Mouse (Mus musculus) liver, postnatal 0 days (tissue): Measurements from ENCODE around the gene Amh. TPM values are rescaled to one million over a fixed set of nuclear protein-coding genes. Genes with fewer than 3 reads are reported as not detected.
"Not testable (repeated sequence)": the region's sequence is repeated elsewhere in the genome, so short reads cannot be mapped to it uniquely, and the experiment has no call there.

Experiments used
- ATAC-seq: fragments of 200-750 bp; cut with Nextera tagmentation; 2 replicates; pipeline ENCODE4 v1.8.0; 2017; ENCODE audit warnings: mild to moderate bottlenecking, moderate library complexity
- DNase-seq: peaks from one replicate; pipeline ENCODE4 v3.0.0-alpha.2; 2016
- H3K27ac ChIP-seq: fragments of 300-500 bp; sonication (generic); 2 replicates; pipeline ENCODE4 v1.5.1; 2014; ENCODE audit warnings: antibody characterized with exemption, moderate library complexity, mild to moderate bottlenecking, low read depth
- H3K27me3 ChIP-seq: fragments of 300-500 bp; sonication (generic); 2 replicates; pipeline ENCODE4 v1.6.1; 2014; ENCODE audit warnings: low read length, control low read depth, mixed read lengths; ENCODE audit not compliant: insufficient read depth
- H3K36me3 ChIP-seq: fragments of 300-500 bp; sonication (generic); replicated peaks from 2 replicates; pipeline ENCODE4 v1.6.1; 2014; ENCODE audit warnings: mild to moderate bottlenecking, control low read depth, low read length, moderate library complexity, mixed read lengths; ENCODE audit not compliant: insufficient read depth
- H3K4me1 ChIP-seq: fragments of 300-500 bp; sonication (generic); 2 replicates; pipeline ENCODE4 v1.6.1; 2014; ENCODE audit warnings: antibody characterized with exemption, mild to moderate bottlenecking, control low read depth; ENCODE audit not compliant: insufficient read depth
- H3K4me2 ChIP-seq: fragments of 300-500 bp; sonication (generic); 2 replicates; pipeline ENCODE4 v1.6.1; 2014; ENCODE audit warnings: low read depth, mild to moderate bottlenecking, low read length, moderate library complexity, mixed read lengths
- H3K4me3 ChIP-seq: fragments of 300-500 bp; sonication (generic); 2 replicates; pipeline ENCODE4 v1.5.1; 2014; ENCODE audit warnings: low read depth, low read length
- H3K9ac ChIP-seq: fragments of 300-500 bp; sonication (generic); replicated peaks from 2 replicates; pipeline ENCODE4 v1.6.1; 2014; ENCODE audit warnings: mild to moderate bottlenecking, moderate library complexity
- H3K9me3 ChIP-seq: fragments of 300-500 bp; sonication (generic); 2 replicates; pipeline ENCODE4 v1.6.1; 2016; ENCODE audit warnings: mild to moderate bottlenecking, control low read depth, low read length, mixed read lengths
- CTCF ChIP-seq: sonication (generic); IDR thresholded peaks from 2 replicates; pipeline ENCODE4 v1.5.1; 2016; ENCODE audit warnings: antibody characterized with exemption, low read depth
- EP300 ChIP-seq: IDR thresholded peaks from 2 replicates; pipeline ENCODE4 v1.6.1; 2016; ENCODE audit warnings: antibody characterized with exemption, low read depth, mild to moderate bottlenecking
- WGBS: fragments of 180-500 bp; shearing (Covaris S2); extraction: QIAGEN DNeasy Blood & Tissue Kit; methylation state at CpG from one replicate; pipeline ENCODE4 v1.1.7; 2014; ENCODE audit not compliant: insufficient replicate concordance; 5-methylcytosine and 5-hydroxymethylcytosine counted together
- polyA plus RNA-seq: library from polyadenylated mRNA; unstranded; fragments of >200 nt; fragmentation: Nextera tagmentation; extraction: Ambion mirVana; gene quantifications from 2 replicates; pipeline ENCODE4 v1.2.1, GENCODE M21; 2015

The Amh gene
- polyA plus RNA-seq, 1 experiment from 2014 or later, result 0.06 TPM

DNA sequence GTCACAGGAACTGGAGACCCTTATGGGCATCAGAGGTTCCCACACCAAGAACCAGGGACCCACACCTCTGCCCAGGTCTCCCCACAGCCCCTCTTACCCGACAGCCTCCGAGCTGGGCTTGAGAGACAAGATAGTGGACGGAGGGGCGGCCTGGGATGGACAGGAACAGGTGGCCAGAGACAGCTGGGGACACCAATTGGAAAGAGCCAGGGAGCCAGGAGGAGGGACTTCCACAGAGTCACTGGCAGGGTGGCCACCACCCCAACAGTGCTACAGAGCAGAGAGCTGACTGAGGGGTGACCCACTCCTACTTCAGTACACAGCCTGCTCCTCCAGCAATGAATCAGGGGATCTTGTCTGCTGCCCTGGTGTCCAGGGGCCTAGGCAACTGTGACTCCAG, 8.3 kb downstream of the Amh start, which contains the start of gene Jsrp1:
Jsrp1 (minus strand) TSS at position 133 of the 400 bp plus-strand sequence.
- Histone ChIP-seq H3K4me3 (no peak within 1 kb of the TSS), H3K27me3 (peaks cover 21% of the 10 kb centered on the region), H3K36me3 (no peaks in the 10 kb centered on the region), H3K9ac (no peak within 1 kb of the TSS), H3K4me1 (peaks cover 9% of the 10 kb centered on the region), H3K27ac (no peak within 1 kb of the TSS), H3K4me2 (no peak within 1 kb of the TSS), H3K9me3 (no peaks in the 10 kb centered on the region)
- TF ChIP-seq EP300 (no peak), CTCF (no peak)
- ATAC-seq (no peak), DNase-seq (no peak)
- 62% methylated on average over 4 of the region's 4 CpGs for WGBS

DNA sequence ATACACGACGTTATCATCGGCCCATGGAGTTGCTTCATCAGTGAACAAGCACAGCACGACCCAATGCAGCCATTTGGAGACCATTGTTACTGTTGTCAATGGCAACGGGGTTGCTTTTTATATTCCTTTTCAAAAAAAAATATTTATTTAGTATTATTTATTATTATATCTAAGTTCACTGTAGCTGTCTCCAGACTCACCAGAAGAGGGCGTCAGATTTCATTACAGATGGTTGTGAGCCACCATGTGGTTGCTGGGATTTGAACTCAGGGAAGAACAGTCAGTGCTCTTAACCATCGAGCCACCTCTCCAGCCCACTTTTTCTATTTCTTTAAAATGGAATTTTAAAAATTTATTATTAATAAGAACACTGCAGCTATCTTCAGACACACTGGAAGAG, 9.8 kb downstream of the Amh start:
- Histone ChIP-seq H3K36me3 (no peaks in the 10 kb centered on the region), H3K27ac (no peak overlapping the region), H3K4me1 (peaks cover 12% of the 10 kb centered on the region), H3K9ac (no peak overlapping the region), H3K4me3 (no peak overlapping the region), H3K9me3 (no peaks in the 10 kb centered on the region), H3K4me2 (no peak overlapping the region), H3K27me3 (peaks cover 8% of the 10 kb centered on the region)
- DNase-seq (no peak), ATAC-seq (no peak)
- 53% methylated on average over 7 of the region's 7 CpGs for WGBS
- peak; percentile 36 for TF ChIP-seq CTCF
- no peak for TF ChIP-seq EP300

DNA sequence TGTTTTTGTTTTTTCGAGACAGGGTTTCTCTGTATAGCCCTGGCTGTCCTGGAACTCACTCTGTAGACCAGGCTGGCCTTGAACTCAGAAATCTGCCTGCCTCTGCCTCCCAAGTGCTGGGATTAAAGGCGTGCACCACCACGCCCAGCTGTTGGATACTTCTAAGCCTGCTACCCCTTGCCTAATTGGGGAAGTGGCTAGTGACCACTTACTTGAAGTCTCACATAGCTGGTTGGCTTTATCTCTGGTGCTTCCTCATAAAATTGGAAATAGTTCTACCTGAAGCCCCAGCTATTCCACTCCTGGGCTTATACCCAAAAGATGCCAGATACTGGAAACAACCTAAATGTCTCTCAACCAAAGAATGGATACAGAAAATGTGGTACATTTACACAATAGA, 11.3 kb downstream of the Amh start:
- not testable (repeated sequence) for DNase-seq, H3K4me2 ChIP-seq, H3K9me3 ChIP-seq, H3K36me3 ChIP-seq, ATAC-seq, H3K9ac ChIP-seq, H3K27me3 ChIP-seq, H3K4me3 ChIP-seq, H3K27ac ChIP-seq
- WGBS, result 59% methylated on average over 3 of the region's 3 CpGs
- H3K4me1 ChIP-seq, result peaks cover 17% of the 10 kb centered on the region

DNA sequence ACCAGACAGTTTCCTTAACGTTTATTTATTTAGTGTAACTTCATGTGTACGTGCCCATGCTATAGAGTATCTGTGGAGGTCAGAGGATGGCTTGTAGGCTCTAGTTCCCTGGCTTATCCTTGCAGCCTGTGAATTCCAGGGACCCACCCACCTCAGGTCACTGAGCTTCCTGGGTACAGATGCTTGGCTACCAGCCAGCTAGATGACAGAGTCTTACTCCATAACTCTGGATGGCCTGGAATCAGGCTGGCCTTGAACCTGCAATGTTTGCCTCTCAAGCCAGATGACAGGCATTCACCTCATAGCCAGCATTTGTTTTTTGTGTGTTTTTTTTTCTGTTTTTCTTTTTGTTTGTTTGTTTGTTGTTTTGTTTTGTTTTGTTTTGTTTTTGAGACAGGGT, 12.1 kb downstream of the Amh start:
- peak overlapping the region; percentile 29; the same call in 1 of the 2 replicates for H3K27ac ChIP-seq
- peak; percentile 52 for DNase-seq
- WGBS, result 61% methylated on average over 2 of the region's 2 CpGs
- H3K9ac ChIP-seq, result no peak overlapping the region
- H3K9me3 ChIP-seq, result no peaks in the 10 kb centered on the region
- H3K4me2 ChIP-seq, result no peak overlapping the region
- H3K4me1 ChIP-seq, result peaks cover 18% of the 10 kb centered on the region
- H3K27me3 ChIP-seq, result no peaks in the 10 kb centered on the region
- ATAC-seq, result no peak
- no peak overlapping the region for H3K4me3 ChIP-seq
- H3K36me3 ChIP-seq, result no peaks in the 10 kb centered on the region
- TF ChIP-seq EP300 (no peak), CTCF (no peak)

DNA sequence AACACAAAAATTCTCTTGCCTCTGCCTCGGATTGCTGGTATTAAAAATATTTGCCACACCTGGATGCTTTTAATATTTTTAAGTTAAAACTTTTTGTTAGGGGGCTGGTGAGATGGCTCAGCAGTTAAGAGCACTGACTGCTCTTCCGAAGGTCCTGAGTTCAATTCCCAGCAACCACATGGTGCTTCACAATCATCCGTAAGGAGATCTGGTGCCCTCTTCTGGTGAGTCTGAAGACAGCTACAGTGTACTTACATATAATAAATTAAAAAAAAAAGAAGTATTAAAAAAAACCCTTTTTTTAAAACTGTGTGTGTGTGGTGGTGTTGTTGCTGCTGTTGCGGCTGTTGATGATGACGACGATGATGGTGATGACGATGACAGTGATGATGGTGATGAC, 12.9 kb downstream of the Amh start:
- H3K27ac ChIP-seq, result peak overlapping the region; percentile 94
- 86% methylated on average over 7 of the region's 7 CpGs for WGBS
- not testable (repeated sequence) for ATAC-seq, H3K27me3 ChIP-seq, H3K4me3 ChIP-seq, DNase-seq, H3K4me2 ChIP-seq, H3K9ac ChIP-seq, H3K36me3 ChIP-seq, H3K9me3 ChIP-seq
- peaks cover 21% of the 10 kb centered on the region for H3K4me1 ChIP-seq
- TF ChIP-seq CTCF, result peak; percentile 51

DNA sequence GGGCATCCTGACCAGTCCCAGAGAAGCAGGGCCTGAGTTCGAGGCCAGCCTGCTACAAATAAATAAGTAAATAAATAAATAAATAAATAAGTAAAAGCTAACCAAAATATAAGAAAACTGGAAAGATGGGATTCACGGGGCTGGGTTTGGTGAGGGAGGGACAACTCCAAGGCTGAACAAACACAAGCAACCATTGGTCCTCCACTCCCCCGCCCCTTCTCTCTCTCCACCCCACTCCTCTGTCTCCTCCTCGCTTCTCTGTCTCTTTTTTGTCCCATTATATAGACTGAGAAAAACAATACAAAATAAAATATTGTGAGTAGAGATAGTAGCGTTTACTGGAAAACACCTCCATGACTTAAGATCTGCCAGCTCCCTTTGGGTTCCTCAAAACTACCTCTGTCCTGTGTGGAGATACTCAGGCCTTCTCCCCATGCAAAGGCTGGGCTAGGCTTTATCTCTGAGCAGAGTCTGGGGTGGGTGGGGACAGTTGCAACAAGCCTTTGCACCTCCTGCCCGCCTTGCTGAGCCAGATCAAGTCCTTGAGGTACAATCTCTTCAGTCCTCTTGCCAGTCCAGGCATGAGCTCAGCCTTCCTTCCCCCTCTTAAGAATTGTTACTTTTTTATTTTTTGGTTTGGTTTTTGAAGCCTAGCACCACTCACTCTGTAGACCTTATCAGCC, 13.7 kb downstream of the Amh start:
- H3K9ac ChIP-seq, result peak overlapping the region; percentile 5
- no peaks in the 10 kb centered on the region for H3K36me3 ChIP-seq
- peak; percentile 92 for ATAC-seq
- H3K4me1 ChIP-seq, result peaks cover 25% of the 10 kb centered on the region
- H3K9me3 ChIP-seq, result no peaks in the 10 kb centered on the region
- no peak overlapping the region for H3K4me3 ChIP-seq
- H3K27ac ChIP-seq, result peak overlapping the region; percentile 94
- 40% methylated on average over 6 of the region's 6 CpGs for WGBS
- H3K4me2 ChIP-seq, result peak overlapping the region; percentile 30
- no peak for TF ChIP-seq CTCF
- TF ChIP-seq EP300, result peak; percentile 81
- H3K27me3 ChIP-seq, result no peaks in the 10 kb centered on the region
- peak; percentile 77 for DNase-seq

DNA sequence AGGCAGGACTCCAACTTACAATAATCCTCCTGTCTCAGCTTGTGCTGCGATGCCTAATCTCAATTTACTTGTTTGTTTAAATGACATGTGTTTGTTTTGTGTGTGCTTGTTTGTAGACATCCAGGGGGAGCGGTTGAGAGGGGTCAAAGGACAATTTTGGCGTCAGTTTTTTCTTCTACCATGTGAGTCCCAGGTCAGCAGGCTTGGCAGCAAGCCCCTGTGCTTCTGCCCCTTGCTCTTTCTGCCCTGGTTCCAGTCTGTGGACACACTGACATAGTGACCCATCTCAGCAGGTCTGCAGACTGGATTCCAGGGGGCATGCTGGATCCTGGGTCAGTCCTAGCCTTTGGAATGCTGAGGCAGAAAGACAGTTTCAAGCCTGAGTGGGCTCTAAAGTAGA, 14.4 kb downstream of the Amh start:
- Histone ChIP-seq H3K27me3 (no peaks in the 10 kb centered on the region), H3K4me2 (peak overlapping the region; percentile 34; the same call in 1 of the 2 replicates), H3K9me3 (no peaks in the 10 kb centered on the region), H3K9ac (peak overlapping the region; percentile 5), H3K4me1 (peaks cover 31% of the 10 kb centered on the region), H3K36me3 (no peaks in the 10 kb centered on the region), H3K4me3 (no peak overlapping the region), H3K27ac (peak overlapping the region; percentile 94)
- DNase-seq (peak; percentile 63), ATAC-seq (peak; percentile 62)
- TF ChIP-seq EP300, result no peak
- TF ChIP-seq CTCF, result no peak; the same call in 1 of the 2 replicates
- WGBS, result 40% methylated on average over 3 of the region's 3 CpGs
